9 mouse cellular contexts compared by ENCODE assay signal in genomic region chr3:38275321-38275720, GRCm38 (mm10).
A peak's percentile ranks its signal among the peaks of the same experiment; 100 is the strongest.
DNase-seq lines count a peak whose midpoint lies in the region; ATAC-seq lines count a peak whose summit lies in the region.
"Had no signal": no experiment of that assay in that cellular context is flagged by ENCODE, and none has a peak within 500 bp of the region (broad histone marks: within the 10 kb centered on the region; RNA-seq: fewer than 3 reads in every experiment).

No protein-coding gene starts in this region.

- H3K4me3 ChIP-seq in heart, embryonic 14.5 days (ENCODE audit: control insufficient read depth in 1 of 2, insufficient read depth in 1 of 2, low read depth in 1 of 2, low read length in 2 of 2), result no peak overlapping the region

- H3K4me2 ChIP-seq in heart, embryonic 14.5 days (ENCODE audit: low read length), result no peak overlapping the region

- no peaks in the 10 kb centered on the region for H3K9me3 ChIP-seq in heart, embryonic 14.5 days (ENCODE audit: control insufficient read depth, low read length)

- no peaks in the 10 kb centered on the region for H3K36me3 ChIP-seq in heart, embryonic 14.5 days (ENCODE audit: control insufficient read depth, insufficient read depth, low read length)

- no peak overlapping the region for H3K9ac ChIP-seq in heart, embryonic 14.5 days (ENCODE audit: low read length)

- ATAC-seq in heart, embryonic 14.5 days (ENCODE audit: insufficient number of reproducible peaks, insufficient read depth, low FRiP score, low read depth), result peak; percentile 80

- peak; percentile 20 for DNase-seq in testis, postnatal 14 days (ENCODE audit: low spot score)
- DNase-seq in testis, postnatal 10 days (ENCODE audit: low spot score), result no peak
- peak; percentile 71 for DNase-seq in kidney, postnatal 14 days
- no peak for DNase-seq in right cerebral cortex, adult 18-20 months
- DNase-seq in cerebellum, adult 11-12 months, result no peak
- DNase-seq in left cerebral cortex, adult 11 months (ENCODE audit: low spot score), result no peak
- DNase-seq: cerebellum, postnatal 25 days had no signal

- H3K27ac ChIP-seq in heart, embryonic 14.5 days (replicated peaks in 1 of 2; ENCODE audit: control insufficient read depth in 1 of 2, insufficient read depth in 1 of 2, low read depth in 2 of 2, low read length in 2 of 2), result peak overlapping the region; percentile 12 to 58
- H3K27ac ChIP-seq: macrophage had no signal

- H3K4me1 ChIP-seq in heart, embryonic 14.5 days (ENCODE audit: control insufficient read depth in 2 of 2, insufficient read depth in 2 of 2, low read length in 2 of 2), result peaks cover 2 to 8% of the 10 kb centered on the region in 2 experiments; a peak in 3 of 4 replicates

- no peaks in the 10 kb centered on the region for H3K27me3 ChIP-seq in heart, embryonic 14.5 days (ENCODE audit: control insufficient read depth, insufficient read depth, low read length)

- 41% methylated on average over 2 of the region's 2 CpGs for WGBS in heart, embryonic 14.5 days

Comparison
In these comparisons a context has a peak if more than half of its experiments do, and no peak if none do; other contexts are left out.
1. DNase-seq: peak in testis, postnatal 14 days (single experiment) and kidney, postnatal 14 days (single experiment); none in testis, postnatal 10 days (single experiment), right cerebral cortex, adult 18-20 months (single experiment), cerebellum, adult 11-12 months (single experiment) and left cerebral cortex, adult 11 months (single experiment).